Mouse (Mus musculus): ENCODE results near the gene Ocel1.
A peak's percentile ranks its signal among the peaks of the same experiment; 100 is the strongest.

Gene Ocel1

GRCm38 (mm10) chr8:71403107-71403885 is 32.2 kb downstream of the Ocel1 start:
- DNase-seq (ENCODE audit: low spot score in 2 of 2) = no peak

GRCm38 (mm10) chr8:71404011-71404410 is 32.9 kb downstream of the Ocel1 start:
- no peak for DNase-seq (ENCODE audit: low spot score in 2 of 2)

- DNase-seq (ENCODE audit: low spot score in 2 of 2) = peak in 1 of 2 experiments; percentile 24
Observed at GRCm38 (mm10) chr8:71404951-71405351, 33.9 kb downstream of the Ocel1 start.

DNA sequence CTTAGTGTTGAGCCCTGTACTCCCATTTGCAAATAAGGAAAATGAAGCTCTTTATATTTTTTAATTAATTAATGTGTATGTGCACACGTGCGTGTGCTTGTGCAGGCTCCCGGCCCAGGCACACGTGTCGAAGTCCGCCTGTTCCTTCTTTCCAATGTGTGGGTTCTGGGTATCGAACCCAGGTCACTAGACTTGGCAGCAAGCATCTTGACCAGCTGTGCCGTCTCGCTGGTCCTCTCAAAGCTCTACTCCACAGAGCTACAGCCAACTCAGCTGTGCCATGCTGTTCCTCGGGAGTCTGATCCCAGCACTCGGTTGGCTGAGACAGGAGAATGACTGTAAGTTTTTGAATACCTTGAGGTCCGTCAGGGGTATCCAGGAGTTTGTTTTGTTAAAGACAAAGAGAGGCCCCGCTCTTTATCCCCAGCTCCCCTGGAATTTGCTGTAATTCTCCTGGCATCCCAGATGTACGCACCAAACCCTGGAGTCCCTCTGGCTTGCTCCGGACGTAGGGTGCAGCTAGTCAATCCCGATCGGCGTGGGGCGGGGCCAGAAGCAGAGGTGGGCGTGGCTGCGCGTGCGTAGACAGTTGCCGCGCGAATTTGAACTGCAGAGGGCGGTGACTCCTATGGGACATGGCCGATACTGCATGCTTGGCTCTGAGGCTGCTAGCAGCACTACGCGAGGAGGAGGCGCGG is 34.5 kb downstream of the Ocel1 start, which contains the start of gene Ankle1:
Gene Ankle1 (plus strand): TSS at position 610 of the 698 bp plus-strand sequence.
- DNase-seq (ENCODE audit: low spot score in 2 of 2) = peak; percentile 94

GRCm38 (mm10) chr8:71406099-71407015 is 35.3 kb downstream of the Ocel1 start:
- no peak for DNase-seq (ENCODE audit: low spot score in 2 of 2)

GRCm38 (mm10) chr8:71407441-71407840 is 36.3 kb downstream of the Ocel1 start:
- DNase-seq (ENCODE audit: low spot score in 2 of 2) = no peak

DNA sequence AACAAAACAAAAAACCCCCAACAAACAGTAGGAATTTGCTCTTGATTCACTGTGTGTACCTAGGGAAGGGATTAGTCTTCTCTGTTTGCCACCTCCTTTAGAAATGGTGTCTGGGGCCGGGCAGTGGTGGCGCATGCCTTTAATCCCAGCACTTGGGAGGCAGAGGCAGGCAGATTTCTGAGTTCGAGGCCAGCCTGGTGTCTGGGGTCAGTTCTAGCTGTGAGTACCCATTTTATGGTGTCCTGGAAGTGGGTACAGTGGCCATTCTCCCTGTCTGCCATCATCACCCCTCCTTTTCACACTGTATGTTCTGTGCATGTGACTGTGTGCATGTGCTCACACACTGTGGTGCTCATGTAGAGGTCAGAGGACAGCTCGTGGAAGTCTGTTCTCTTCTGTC is 37.1 kb downstream of the Ocel1 start:
- DNase-seq (ENCODE audit: low spot score in 2 of 2) = no peak

DNA sequence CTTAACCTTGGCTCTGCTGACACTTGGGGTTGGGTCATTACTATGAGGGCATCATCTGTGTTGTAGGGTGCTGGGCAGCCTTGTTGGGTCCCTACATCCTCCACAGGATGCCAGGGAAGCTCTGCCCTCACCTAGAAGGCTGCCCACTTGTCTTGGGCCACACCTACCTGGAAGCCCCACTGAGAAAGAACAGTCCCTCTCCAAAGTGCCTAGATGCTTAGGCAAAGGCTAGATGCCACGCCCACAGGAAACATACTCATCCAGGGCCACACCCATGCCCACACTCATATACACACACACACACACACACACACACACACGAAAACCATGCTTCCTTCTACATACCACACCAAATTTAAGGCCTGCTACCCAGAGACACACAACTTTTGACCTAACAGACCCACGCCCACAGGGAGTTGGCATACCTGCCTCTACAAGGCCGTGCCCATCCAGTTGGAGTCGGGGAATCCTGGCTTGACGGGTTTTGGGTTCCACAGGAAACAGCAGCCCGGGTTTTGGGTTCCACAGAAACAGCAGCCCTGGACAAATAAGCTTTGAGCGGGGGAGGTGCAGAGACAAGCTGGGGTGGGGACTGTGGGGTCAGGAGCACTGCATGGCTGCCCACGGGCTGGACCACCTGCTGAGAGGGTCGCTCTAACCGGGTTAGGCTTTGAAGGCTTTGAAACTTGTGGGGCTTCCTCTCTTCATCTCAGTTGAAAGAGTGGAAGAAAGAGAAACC is 40.6 kb downstream of the Ocel1 start:
- no peak for DNase-seq (ENCODE audit: low spot score in 2 of 2)

DNA sequence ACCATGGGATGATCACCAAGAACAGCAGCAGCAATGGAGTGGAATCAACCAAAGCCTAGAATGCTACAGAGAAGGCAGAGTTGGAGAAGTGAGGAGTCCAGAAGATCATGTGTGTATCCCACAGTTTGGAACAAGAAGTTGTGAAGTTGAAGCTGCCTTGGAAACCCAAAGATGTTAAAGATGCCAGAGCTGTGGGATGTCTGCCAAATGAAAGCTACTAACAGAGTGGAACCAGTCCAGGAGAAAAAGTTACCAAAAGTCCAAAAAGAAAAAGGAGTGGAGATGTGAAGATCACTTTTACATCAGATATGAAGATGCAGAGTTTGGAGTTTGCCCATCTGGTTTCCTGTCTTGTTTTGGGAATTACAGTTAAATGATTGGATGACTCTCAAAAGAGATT is 51.0 kb downstream of the Ocel1 start:
- no peak for DNase-seq (ENCODE audit: low spot score in 2 of 2)

Measured in frontal cortex, postnatal 36 days (tissue).